Mouse (Mus musculus) liver, embryonic 16.5 days (tissue): ENCODE data around the gene Foxp1. TPM values are rescaled to one million over a fixed set of nuclear protein-coding genes. Genes with fewer than 3 reads are reported as not detected.

ENCODE experiments used
- ATAC-seq: fragments of 200-750 bp; cut with Nextera tagmentation; 2 replicates; pipeline ENCODE4 v1.8.0; 2017; ENCODE audit warnings: low read depth, mild to moderate bottlenecking, moderate number of reproducible peaks, moderate library complexity
- H3K27ac ChIP-seq: fragments of 300-500 bp; sonication (generic); 2 replicates; pipeline ENCODE4 v1.5.1; 2014; ENCODE audit warnings: mild to moderate bottlenecking, low read length
- H3K27me3 ChIP-seq: fragments of 300-500 bp; sonication (generic); 2 replicates; pipeline ENCODE4 v1.6.1; 2014; ENCODE audit warnings: low read depth, low read length, mixed read lengths; ENCODE audit not compliant: control insufficient read depth, insufficient read depth
- H3K36me3 ChIP-seq: fragments of 300-500 bp; sonication (generic); 2 replicates; pipeline ENCODE4 v1.6.1; 2014; ENCODE audit warnings: mild to moderate bottlenecking; ENCODE audit not compliant: control insufficient read depth, insufficient read depth
- H3K4me1 ChIP-seq: fragments of 300-500 bp; sonication (generic); 2 replicates; pipeline ENCODE4 v1.6.1; 2014; ENCODE audit warnings: low read depth, low read length, mixed read lengths; ENCODE audit not compliant: control insufficient read depth
- H3K4me2 ChIP-seq: fragments of 300-500 bp; sonication (generic); 2 replicates; pipeline ENCODE4 v1.6.1; 2014; ENCODE audit warnings: low read depth, low read length, mixed read lengths
- H3K4me3 ChIP-seq: fragments of 300-500 bp; sonication (generic); 2 replicates; pipeline ENCODE4 v1.5.1; 2014; ENCODE audit warnings: low read depth, mild to moderate bottlenecking, low read length
- H3K9ac ChIP-seq: fragments of 300-500 bp; sonication (generic); 2 replicates; pipeline ENCODE4 v1.6.1; 2014; ENCODE audit warnings: low read depth, low read length
- H3K9me3 ChIP-seq: fragments of 300-500 bp; sonication (generic); replicated peaks from 2 replicates; pipeline ENCODE4 v1.6.1; 2016; ENCODE audit warnings: low read length; ENCODE audit not compliant: control insufficient read depth
- WGBS: fragments of 180-500 bp; shearing (Covaris S2); extraction: QIAGEN DNeasy Blood & Tissue Kit; methylation state at CpG from one replicate; pipeline ENCODE4 v1.1.7; 2014; ENCODE audit not compliant: insufficient replicate concordance; 5-methylcytosine and 5-hydroxymethylcytosine counted together
- polyA plus RNA-seq: library from polyadenylated mRNA; unstranded; fragments of >200 nt; fragmentation: Nextera tagmentation; extraction: Ambion mirVana; gene quantifications from 2 replicates; pipeline ENCODE4 v1.2.1, GENCODE M21; 2015

The Foxp1 gene
- polyA plus RNA-seq, 1 experiment from 2014 or later, result 13.6 TPM

GRCm38 (mm10) chr6:99375376-99375775, 147.1 kb downstream of the Foxp1 start:
- no peak overlapping the region for H3K27ac ChIP-seq
- H3K4me3 ChIP-seq, result no peak overlapping the region
- no peak overlapping the region for H3K9ac ChIP-seq
- no peaks in the 10 kb centered on the region for H3K27me3 ChIP-seq
- H3K36me3 ChIP-seq, result no peaks in the 10 kb centered on the region
- ATAC-seq, result 0 out of 2 replicates have a peak, but pooled peaks have one; percentile 7
- no peak overlapping the region for H3K4me2 ChIP-seq
- H3K4me1 ChIP-seq, result peaks cover 3% of the 10 kb centered on the region; the same call in 1 of the 2 replicates
- no peaks in the 10 kb centered on the region for H3K9me3 ChIP-seq
- 59% methylated on average over 4 of the region's 4 CpGs for WGBS

GRCm38 (mm10) chr6:99374448-99375271, 147.9 kb downstream of the Foxp1 start:
- Histone ChIP-seq H3K4me1 (peaks cover 3% of the 10 kb centered on the region; the same call in 1 of the 2 replicates), H3K4me2 (no peak overlapping the region), H3K27me3 (no peaks in the 10 kb centered on the region), H3K36me3 (no peaks in the 10 kb centered on the region), H3K9ac (no peak overlapping the region), H3K27ac (no peak overlapping the region), H3K9me3 (no peaks in the 10 kb centered on the region), H3K4me3 (no peak overlapping the region)
- peak; percentile 46; the same call in 1 of the 2 replicates for ATAC-seq
- 39% methylated on average over 19 of the region's 19 CpGs for WGBS

GRCm38 (mm10) chr6:99372427-99372826, 150.1 kb downstream of the Foxp1 start:
- H3K27ac ChIP-seq, result no peak overlapping the region
- no peak for ATAC-seq
- H3K4me2 ChIP-seq, result no peak overlapping the region
- H3K4me3 ChIP-seq, result no peak overlapping the region
- WGBS, result 50% methylated on average over 5 of the region's 5 CpGs
- no peaks in the 10 kb centered on the region for H3K9me3 ChIP-seq
- H3K4me1 ChIP-seq, result peaks cover 7% of the 10 kb centered on the region
- H3K36me3 ChIP-seq, result no peaks in the 10 kb centered on the region
- no peak overlapping the region for H3K9ac ChIP-seq
- H3K27me3 ChIP-seq, result no peaks in the 10 kb centered on the region

DNA sequence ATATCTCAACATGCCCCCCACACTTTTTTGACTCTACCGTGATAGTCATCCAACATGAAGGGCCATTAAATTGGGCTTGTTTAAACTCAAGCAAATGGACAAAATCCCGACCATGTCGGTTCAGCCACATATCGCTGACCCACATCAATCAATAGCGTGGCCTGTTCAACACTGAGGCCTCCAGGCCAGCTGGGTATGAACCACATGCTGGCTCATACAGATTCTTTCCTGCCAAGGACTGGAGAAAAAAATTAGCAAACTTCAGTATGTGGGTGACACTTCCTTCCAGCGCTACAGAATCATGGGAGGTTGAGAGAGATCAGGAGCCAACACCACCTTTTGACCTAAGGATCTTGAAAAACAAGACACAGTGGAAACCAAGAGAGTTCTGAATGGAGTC, 150.5 kb downstream of the Foxp1 start:
- H3K27me3 ChIP-seq, result no peaks in the 10 kb centered on the region
- no peaks in the 10 kb centered on the region for H3K36me3 ChIP-seq
- 69% methylated on average over 6 of the region's 6 CpGs for WGBS
- no peak overlapping the region for H3K27ac ChIP-seq
- no peak overlapping the region for H3K4me3 ChIP-seq
- H3K4me1 ChIP-seq, result peaks cover 7% of the 10 kb centered on the region
- no peaks in the 10 kb centered on the region for H3K9me3 ChIP-seq
- no peak overlapping the region for H3K4me2 ChIP-seq
- H3K9ac ChIP-seq, result no peak overlapping the region
- no peak for ATAC-seq

- ATAC-seq, result no peak
- no peaks in the 10 kb centered on the region for H3K9me3 ChIP-seq
- no peak overlapping the region for H3K9ac ChIP-seq
- no peaks in the 10 kb centered on the region for H3K36me3 ChIP-seq
- 80% methylated on average over 2 of the region's 2 CpGs for WGBS
- H3K27me3 ChIP-seq, result no peaks in the 10 kb centered on the region
- H3K27ac ChIP-seq, result no peak overlapping the region
- peaks cover 3% of the 10 kb centered on the region for H3K4me1 ChIP-seq
- no peak overlapping the region for H3K4me3 ChIP-seq
- no peak overlapping the region for H3K4me2 ChIP-seq
Observed at GRCm38 (mm10) chr6:99369931-99370330, 152.6 kb downstream of the Foxp1 start.

- Histone ChIP-seq H3K4me1 (peaks cover 3% of the 10 kb centered on the region), H3K9ac (no peak overlapping the region), H3K4me2 (no peak overlapping the region), H3K27me3 (no peaks in the 10 kb centered on the region), H3K27ac (no peak overlapping the region), H3K36me3 (no peaks in the 10 kb centered on the region), H3K9me3 (no peaks in the 10 kb centered on the region), H3K4me3 (no peak overlapping the region)
- no peak for ATAC-seq
- WGBS, result 69% methylated on average over 3 of the region's 3 CpGs
Observed at GRCm38 (mm10) chr6:99369156-99369555, 153.4 kb downstream of the Foxp1 start.

- Histone ChIP-seq H3K36me3 (no peaks in the 10 kb centered on the region), H3K4me2 (no peak overlapping the region), H3K9me3 (no peaks in the 10 kb centered on the region), H3K9ac (no peak overlapping the region), H3K4me3 (no peak overlapping the region), H3K27ac (no peak overlapping the region), H3K27me3 (no peaks in the 10 kb centered on the region), H3K4me1 (peaks cover 3% of the 10 kb centered on the region)
- WGBS, result 31% methylated on average over 4 of the region's 4 CpGs
- no peak for ATAC-seq
Observed at GRCm38 (mm10) chr6:99368118-99368753, 154.3 kb downstream of the Foxp1 start.

DNA sequence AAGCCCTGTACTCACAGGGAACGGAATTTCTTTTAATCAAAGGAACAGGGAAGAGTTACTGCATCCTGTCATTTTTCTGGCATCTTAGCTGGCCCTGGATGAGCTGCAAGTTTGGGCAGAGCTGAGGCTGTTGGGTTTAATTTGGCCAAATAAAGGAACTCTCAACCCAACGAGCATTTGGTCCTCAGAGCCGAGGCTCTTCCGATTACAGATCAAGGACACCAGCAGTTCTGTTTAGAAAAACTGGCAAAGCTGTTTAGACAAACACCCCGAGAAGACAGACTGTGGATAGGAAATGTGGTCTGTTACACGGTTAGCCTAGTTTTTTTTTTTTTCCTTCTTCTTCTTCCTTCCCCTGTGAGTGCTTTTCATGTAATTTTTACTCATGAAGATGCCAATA, 158.0 kb downstream of the Foxp1 start:
- no peaks in the 10 kb centered on the region for H3K9me3 ChIP-seq
- H3K4me3 ChIP-seq, result no peak overlapping the region
- ATAC-seq, result no peak
- peaks cover 3% of the 10 kb centered on the region for H3K4me1 ChIP-seq
- no peaks in the 10 kb centered on the region for H3K36me3 ChIP-seq
- no peaks in the 10 kb centered on the region for H3K27me3 ChIP-seq
- 33% methylated on average over 6 of the region's 6 CpGs for WGBS
- H3K9ac ChIP-seq, result no peak overlapping the region
- no peak overlapping the region for H3K4me2 ChIP-seq
- H3K27ac ChIP-seq, result no peak overlapping the region

DNA sequence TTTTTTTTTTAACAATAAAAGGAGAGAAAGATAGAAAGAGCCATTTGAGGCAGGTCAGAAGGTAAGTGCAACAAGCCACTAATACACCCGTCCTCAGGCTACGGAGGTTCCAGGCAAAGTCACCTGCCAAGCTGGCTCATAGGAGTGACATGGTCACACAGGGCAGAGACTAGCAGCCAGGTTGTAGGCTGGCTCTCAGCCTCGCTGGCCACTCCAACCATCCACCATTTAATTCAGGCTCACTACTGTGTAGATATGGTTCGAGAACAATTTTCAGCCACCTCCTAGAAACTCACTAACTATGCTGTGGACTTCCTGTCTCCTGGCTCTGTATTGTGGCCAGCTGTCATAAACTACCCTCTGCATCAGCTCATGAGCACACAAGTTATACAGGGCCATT, 161.9 kb downstream of the Foxp1 start:
- H3K36me3 ChIP-seq, result no peaks in the 10 kb centered on the region
- H3K4me2 ChIP-seq, result no peak overlapping the region
- WGBS, result 64% methylated on average over 4 of the region's 4 CpGs
- H3K27ac ChIP-seq, result no peak overlapping the region
- no peak overlapping the region for H3K4me3 ChIP-seq
- H3K27me3 ChIP-seq, result no peaks in the 10 kb centered on the region
- no peaks in the 10 kb centered on the region; the same call in 1 of the 2 replicates for H3K4me1 ChIP-seq
- ATAC-seq, result no peak
- H3K9ac ChIP-seq, result no peak overlapping the region
- no peaks in the 10 kb centered on the region for H3K9me3 ChIP-seq
